Mouse (Mus musculus): ENCODE measurements around the gene Col18a1.

Gene Col18a1

DNA sequence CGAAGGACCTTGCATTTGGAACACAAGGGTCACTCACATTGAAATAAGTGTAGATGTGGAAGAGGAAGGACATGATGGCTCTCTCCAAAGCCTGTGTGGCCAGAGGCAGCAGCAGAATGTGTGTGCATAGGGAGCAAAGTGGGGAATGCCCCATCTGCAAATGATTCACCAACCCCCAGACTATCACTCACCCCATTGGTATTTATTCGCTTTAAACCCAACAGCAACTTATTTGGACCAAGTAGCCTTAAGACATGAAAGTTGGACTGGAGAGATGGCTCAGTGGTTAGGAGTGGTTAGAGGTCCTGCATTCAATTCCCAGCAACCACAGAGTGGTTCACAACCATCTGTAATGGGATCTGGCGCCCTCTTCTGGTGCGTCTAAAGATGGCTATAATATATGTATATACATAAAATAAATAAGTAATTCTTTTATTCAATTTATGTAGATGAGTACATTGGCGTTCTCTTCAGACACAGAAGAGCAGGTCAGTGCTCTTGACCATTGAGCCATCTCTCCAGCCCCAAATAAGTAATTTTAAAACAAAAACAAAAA, 31.0 kb downstream of the Col18a1 start:
- CTCF ChIA-PET = no interaction called here

DNA sequence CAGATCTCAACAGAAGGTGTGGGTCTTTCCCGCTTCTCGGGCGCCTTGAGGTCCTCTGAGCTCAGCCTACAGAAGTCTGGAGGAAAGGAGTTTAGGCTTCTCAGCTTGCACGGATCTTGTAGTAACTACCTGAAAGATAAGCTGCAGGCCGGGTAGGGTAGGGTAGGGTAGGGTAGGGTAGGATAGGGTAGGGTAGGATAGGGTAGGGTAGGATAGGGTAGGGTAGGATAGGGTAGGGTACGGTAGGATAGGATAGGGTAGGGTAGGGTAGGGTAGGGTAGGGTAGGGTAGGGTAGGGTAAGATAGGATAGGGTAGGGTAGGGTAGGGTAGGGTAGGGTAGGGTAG, 31.6 kb downstream of the Col18a1 start:
- CTCF ChIA-PET = interaction anchor here (0.5 kb wide), 1 partner anchor 14 kb away, joined by 4 read pairs; no protein-coding TSS in a partner anchor

DNA sequence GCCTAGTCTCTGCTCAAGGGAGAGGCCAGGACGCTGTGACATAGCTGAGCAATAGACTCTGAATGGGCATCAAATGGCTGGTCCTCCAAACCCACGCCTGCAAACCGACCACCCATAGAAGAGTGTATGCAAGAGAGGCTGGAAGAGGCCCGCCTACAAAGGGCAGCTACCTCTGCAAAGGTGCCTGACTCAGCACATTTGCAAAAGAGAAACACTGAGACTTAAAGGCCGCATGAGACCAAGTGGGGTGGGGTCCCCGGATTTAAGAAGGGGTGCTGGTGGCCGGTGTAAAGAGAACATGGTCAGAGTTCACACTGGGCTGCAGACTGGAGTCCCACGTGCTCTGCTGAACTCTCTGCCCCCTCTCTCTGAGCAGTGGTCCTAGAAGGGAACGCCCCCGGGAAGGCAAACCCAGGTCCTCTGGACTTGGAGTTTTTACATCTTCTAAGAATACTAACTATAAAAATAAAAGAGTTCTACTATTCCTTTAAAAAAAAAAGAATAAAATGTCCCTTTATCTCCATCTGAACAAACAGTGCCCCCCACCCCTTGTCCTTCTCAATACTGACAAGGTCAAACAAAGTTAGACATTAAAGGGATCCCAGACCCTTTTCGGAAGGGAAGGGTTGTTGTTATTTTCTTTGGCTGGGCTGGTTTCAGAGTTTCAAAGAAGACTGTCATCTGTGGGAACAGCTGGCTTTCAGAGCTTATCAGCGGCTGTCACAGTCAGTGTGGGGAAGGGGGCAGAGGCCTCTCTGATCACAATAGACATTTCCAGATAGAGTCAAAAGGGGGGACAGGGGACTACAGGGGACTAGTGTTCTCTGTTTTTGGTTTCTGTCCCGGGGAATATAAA, 32.2 kb downstream of the Col18a1 start:
- CTCF ChIA-PET = interaction anchor here (0.5 kb wide), 1 partner anchor 14 kb away, joined by 4 read pairs; no protein-coding TSS in a partner anchor

DNA sequence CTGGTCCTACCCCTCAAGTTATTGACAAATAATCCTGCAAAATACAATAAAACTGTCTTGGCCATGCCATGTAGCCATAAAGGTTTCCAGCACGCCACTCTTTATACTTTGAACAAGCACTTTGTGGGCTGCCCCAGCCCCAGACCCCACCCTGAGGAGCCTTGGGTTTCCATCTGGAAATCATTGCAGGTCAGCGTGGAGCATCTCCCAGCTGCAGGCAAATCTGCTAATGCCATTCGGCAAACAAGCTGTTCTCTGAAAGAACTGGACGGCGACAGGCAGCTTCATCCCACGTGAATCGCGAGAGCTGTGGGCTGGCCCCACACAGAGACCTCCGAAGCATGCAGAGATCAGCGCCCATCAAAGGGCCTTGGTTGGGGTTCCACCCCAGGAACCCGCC, 34.2 kb downstream of the Col18a1 start:
- CTCF ChIA-PET = no interaction called here

DNA sequence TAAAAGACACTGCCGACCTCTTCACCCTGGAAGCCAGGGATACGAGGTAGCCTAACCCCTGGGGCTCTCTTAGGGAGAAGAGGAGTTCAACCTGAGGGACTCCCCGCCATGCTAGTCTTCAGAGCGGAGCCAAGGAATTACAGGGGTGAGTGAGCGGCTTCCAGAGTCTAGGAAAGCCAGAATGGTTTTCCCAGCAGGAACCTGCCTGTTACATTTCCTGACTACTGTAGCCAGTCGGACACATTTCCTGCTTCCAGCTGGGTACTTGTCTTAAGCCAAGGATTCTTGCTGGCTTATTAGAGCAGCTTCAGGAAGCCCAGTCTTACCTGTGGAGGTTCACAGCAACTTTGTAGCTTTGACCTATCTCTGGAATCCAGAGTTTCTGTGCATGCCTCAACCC, 34.8 kb downstream of the Col18a1 start:
- CTCF ChIA-PET = no interaction called here

DNA sequence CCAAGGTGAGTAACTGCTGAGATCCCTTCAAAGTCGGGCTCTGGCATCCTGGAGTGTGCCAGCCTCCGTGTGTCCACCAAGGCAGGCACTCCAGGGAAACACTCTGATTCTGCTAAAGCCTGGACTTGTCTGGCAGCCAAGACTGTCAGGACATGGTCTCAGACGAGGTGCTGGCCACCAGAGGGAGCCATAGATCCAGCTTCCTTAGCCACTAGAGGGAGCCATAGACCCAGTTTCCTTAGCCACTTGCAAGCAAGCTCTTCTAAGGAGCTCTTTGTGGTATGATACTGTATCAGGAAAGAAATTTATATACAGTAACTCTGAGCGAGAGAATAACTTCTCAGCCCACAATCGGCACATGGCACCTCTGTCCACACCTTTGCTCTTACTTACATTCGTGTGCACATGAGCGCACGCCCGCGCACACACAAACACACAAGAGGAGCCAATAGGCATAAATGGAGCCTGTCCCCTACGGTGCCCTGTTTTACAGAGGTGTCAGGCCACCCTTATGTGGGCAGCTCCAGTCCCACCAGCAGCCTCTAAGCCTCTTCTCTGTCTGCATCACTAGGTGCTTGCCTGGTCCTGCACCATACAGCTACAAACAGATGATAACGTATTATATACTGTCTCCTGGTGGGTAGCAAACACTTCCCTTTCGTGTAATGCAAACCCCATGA, 35.6 kb downstream of the Col18a1 start:
- CTCF ChIA-PET = no interaction called here

DNA sequence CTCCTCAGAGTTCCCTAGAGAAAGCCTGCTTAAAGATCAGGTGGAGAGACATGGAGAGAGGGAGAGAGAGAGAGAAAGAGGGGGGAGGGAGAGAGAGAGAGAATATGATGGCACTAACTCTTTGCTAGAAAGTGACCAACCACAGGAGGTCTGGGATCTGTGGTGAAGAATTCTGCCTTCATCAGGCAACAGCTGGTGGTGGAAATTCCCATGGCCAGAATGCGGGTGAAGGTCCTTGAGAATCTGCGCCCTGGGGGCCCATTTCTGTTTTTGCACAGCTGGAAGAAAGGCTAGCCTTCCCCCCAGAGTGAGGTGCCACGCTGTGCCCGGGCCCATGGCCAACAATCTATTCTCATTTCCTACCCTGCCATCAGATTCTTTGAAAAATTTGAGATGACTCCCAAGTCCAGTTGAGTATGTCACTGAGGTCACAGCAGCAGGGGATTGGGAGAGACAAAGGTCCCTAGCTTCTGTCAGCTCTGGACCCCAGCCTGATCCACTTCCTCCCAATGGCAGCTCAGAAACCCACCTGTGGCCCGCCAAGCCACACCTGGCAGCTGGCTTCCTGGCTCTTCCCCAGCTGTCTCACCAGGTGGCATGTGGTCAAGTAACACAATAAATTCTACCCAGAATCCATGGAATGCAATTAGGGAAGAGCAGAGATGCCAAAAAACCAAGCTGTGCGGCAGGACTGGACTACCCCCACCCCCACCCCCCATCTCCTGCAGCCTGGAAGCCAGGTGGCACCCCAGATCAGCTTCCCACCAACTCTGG, 36.5 kb downstream of the Col18a1 start:
- CTCF ChIA-PET = no interaction called here

DNA sequence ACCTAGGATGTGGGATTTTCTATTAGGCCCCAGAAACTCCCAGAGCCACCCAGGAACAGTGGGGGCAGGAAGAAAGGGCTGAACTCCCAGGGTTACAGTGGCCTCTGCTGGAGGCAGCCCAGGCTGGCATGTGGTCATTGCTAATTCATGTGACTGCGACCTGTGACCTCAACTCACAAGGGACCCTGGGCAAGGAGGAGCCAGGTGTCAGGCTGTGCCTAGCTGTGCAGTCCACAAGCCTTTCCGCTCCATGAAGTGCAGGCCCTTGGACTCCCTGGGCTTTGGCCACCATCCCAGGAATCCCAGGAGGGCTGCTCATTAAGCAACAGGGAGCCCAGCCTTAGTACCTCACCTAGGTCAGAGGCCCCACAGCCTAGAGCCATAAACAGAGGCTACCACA, 38.4 kb downstream of the Col18a1 start:
- CTCF ChIA-PET = no interaction called here

DNA sequence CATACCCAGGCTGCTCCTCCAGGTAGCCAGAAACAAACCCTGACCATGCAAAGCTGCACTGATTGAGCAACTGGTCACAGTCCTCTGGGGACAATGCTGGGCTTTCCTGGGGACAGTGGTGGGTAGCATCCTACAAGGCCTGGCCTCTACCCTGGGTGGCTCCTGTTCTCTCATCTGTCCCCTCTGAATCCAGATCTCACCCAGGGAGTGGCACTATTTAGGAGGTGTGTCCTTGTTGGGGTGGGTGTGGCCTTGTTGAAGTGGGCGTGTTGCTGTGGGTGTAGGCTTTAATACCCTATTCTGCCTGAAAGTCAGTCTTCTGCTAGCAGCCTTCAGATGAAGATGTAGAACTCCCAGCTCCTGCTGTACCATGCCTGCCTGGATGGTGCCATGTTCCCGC, 39.8 kb downstream of the Col18a1 start:
- CTCF ChIA-PET = interaction anchor here (0.6 kb wide), 1 partner anchor 290 kb away, joined by 28 read pairs; no protein-coding TSS in a partner anchor

DNA sequence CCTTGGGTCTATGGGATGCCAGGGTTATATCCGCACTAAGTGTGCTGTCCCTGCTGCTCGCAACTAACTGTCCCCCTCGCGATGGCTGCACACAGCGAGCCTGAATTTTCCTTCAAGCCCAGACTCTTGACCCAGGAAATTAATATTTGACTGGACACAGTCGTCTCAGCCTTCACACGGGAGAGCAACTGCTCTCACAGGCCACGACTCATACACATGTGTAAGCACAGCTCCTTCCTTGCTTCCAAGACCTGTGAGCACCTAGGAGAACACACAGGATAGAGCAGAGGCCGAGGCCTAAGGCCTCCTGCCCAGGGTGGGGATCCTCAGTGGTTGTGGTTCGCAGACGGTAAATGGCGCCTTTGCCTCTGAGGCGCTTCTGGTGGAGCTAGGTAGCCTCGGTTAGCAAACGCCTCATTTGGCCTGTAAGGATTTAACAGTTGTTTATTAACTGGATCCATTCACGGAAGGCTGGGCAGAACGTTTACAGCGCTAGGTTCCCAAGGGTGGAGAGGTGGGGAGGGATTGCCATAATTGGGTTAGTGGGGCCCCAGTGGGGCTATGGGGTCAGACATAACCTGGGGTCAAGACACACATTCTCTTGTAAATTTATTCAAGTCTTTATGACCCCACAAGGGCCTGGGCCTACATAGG, 41.1 kb downstream of the Col18a1 start:
- CTCF ChIA-PET = no interaction called here

DNA sequence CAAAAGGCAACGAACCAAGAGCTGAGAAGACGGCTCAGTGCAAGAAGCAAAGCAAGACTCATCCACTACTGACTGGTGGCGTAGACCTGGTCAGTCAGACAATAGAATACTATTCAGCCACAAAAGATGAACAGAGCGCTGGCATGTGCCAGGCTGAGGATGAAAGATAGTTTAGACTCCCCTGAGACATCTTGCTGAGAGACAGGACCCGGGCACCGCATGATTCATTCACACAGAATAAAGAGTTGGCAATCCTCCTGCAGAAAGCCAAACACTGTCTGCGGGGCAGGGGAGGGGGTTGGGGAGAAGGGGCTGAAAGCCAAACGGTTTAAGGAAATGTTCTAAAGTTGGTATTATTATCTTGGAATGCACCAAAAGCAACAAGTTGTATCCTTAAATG, 42.4 kb downstream of the Col18a1 start:
- CTCF ChIA-PET = no interaction called here

DNA sequence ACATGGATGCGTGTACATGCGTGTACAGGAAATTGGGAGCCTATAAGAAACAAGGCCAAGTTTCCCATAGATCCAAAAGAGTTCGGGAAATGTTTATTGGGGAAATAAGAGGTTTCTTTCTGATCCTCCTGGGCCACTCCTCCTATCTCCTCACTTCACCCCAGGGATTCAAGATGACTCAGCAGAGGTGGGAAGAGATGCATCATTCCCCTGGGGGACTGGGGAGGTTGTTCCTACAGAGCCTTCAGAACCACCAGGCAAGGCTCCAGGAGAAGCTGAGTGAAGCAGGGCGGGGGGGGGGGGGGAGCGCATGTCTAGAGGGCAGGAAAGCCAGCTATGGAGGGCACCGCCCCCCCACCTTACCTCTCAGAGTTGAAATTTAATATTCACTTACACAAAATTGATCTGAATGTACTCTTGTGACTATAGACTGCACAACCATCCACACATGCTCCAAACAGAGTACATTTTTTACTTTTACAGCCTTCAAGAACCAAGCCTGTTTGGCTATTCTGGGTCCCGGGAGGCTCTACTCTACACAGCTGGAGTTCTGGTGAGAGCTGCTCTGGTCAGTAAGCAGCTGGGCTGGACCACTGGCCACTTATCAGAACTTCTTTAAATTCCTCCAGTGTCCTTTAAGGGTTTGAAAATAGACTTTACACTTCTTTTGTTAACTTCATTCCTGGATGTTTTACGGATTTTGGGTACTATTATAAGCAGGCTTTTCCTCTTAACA, 44.9 kb downstream of the Col18a1 start:
- CTCF ChIA-PET = no interaction called here

DNA sequence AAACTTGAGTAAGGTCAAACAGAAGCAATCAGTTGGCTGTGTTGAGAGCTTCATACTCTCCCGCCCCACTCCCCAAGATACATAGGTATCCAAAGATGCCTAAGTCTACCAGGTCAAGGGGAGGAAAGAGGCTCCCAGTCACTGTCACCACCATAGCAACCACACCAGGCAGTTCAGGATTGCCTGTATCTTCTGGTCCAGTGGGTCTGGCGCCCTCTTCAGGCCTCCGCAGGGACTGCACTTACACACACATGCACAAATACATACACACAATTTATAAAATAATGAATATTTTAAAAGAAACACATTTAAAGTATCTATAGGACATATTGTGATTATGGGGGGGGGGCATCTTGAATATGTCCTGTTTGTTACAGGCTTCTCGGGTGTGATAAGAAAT, 45.8 kb downstream of the Col18a1 start:
- CTCF ChIA-PET = no interaction called here

DNA sequence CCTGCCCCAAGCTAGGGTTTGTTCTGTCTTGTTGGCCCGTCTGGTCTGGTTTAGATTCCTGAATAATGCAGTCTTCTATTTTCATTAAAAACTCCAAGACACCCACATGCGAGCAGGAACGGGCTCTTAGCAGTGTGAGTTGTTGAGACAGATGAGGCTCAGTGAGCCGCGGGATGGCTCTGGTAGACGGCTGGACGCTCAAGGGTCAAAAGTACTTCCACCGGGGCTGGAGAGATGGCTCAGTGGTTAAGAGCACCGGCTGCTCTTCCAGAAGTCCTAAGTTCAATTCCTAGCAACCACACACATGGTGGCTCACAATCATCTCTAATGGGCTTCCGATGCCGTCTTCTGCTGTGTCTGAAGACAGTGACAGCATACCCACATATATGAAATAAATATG, 46.9 kb downstream of the Col18a1 start:
- CTCF ChIA-PET = no interaction called here

DNA sequence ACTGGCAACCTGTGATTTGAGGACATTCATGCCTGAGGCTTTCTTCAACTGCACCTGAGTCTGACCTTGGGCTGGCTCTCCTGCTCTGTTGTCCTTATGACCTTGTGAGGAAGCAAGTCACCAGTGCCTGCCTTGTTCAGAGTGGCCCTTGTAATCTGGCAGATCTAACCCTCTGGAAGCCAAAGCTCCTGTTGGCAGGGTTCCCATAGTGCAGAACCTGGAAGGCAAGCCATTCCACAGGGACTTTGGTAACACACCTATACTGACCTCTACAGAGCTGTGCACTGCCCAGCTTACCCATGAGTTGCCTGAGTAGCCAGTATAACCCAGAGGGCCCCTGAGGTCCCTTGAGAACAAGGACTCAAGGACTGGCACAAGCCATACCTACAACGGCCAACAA, 48.0 kb downstream of the Col18a1 start:
- CTCF ChIA-PET = no interaction called here

DNA sequence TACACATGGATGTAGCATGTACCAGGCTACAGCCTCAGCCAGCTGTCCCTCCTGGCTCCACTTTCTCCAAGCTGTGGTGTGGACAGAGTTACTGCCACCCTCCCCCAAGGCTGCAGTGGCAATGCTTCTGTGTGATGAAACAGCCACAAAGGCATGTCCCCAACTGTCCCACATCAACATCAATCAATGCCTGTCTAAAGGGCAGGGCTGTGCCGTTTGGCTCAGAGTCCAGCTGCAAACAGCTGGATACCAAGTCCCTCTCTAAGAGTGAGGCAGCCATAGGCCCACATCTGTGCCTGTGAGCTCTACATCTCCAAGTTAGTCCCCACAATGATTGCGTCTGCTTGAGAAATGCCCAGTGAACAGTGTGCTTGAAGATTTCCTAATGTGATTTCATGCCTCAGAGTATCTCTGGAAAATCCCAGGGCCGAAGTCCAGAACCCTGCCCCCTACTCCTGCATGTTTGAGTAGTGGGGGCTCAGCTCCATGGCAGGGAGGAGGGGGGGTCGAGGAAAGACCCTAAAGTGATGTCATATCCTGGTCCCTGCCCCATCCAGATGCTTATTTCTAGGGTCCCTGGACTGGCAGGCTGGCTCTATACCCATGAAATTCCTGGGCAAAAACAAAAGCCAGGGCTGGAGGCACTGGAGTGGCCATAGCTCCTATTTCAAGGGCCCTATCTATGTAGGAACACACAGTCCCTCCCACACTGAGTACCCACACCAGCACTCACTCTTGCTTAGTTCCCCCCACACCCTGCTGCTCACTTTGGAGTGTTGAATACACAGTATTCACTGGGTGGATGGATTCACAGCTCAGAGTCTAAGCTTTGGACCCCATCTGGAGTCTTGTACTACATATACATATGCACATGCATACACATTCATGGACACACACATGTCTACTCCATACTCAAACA, 49.6 kb downstream of the Col18a1 start:
- CTCF ChIA-PET = no interaction called here

DNA sequence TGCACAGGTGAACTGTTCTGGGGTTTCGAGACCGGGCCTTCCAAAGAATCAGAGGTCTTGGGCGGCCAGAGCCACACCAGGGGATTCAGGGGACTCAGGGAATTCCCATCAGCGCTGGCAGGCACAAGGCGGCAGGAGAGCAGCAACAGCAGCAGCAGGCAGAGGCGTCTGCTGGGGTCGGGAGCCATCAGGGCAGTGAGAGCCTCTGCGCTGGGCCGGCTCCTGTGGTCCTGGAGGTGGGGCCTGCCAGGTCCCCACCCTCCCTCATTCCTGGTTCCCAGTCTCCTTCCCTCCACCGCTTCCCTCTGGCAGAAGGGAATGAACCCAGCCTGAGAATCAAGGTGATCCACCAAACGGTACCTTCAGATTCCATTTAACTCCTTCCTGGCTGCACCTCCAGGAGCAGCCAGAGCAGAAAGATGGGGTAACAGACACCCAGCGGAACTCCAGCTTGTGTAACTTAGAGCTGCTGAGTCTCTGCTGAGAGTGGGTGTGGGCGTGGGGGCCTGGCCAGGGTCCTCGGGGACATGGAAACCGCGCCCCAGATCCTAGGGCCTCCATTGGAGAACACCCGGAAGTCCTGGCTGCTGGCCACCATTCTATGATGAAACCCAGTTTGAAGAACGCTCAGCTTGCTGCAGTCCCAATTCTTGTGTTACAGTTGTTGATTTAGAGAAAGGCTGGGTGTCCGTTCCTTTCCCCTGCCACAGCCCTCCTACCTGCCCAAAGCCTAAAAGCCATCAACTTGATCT, 52.7 kb downstream of the Col18a1 start:
- CTCF ChIA-PET = no interaction called here

DNA sequence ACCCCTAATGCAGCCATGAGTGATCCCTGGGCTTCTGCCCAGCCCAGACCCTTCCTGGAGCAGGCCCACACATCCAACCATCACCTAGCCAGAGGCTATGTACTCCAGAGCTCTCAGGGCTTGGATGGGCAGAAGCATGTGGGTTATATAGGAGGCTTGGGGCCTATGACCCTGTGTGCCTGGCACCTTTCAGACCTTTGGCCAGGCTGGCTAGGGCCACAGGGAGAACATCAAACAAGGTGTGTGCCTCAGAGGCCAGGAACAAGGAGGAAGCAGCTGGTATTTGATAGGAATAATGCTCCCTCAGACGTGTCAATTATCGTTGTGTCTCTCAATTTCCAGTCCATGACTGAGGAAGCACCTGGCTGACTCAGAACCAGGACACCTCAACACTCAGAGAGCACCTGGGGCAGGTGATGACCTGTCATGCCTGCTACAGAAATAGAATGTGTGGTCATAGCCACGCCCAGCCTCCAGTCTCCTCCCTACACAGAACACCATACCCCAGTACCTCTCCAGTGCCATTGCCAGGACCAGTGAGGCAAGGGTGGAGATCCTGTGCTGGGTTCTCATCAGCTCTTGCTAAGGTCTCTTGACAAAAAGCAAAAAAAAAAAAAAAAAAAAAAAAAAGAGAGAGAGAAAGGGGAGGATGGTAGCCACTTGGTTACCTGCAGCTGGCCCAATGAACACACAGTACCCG, 54.6 kb downstream of the Col18a1 start:
- CTCF ChIA-PET = no interaction called here

DNA sequence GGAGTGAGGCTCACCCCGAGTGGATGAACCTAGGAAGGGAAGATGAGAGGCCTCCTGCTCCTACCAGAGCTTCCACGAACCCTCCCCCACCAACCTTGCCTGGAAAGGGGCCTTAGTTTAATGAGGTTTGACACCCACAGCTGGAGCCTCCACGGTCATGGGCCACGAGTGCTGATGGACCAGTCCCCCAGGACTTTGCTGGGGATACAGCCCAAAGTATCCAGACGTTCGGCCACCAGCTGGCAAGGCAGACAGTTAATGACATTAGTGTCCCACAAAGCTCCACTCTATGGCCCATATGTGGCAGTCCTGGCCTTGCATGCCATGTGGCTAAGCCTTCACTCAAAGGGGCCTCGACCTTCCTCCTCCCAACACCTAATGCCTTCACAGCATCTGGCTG, 55.5 kb downstream of the Col18a1 start:
- CTCF ChIA-PET = no interaction called here
